Mouse (Mus musculus) monocyte, adult 5-6 weeks (primary cell): ENCODE data around the gene Slc15a4. TPM values are rescaled to one million over a fixed set of nuclear protein-coding genes. Genes with fewer than 3 reads are reported as not detected.

Source experiments
- ATAC-seq: fragments of 153-309, 156-312 bp; replicated peaks from 2 replicates; pipeline ENCODE4 v1.8.0; 2017; ENCODE audit warnings: mild to moderate bottlenecking; ENCODE audit not compliant: low TSS enrichment, insufficient number of reproducible peaks, severe bottlenecking, poor library complexity, low FRiP score
- total RNA-seq: library from RNA; stranded (forward); fragments of 200-1000, 200-491, 200-594 nt; gene quantifications from 3 replicates; pipeline ENCODE4 v1.2.3, GENCODE M21; 2017

The Slc15a4 gene
- total RNA-seq, 1 experiment from 2014 or later = 159 TPM

DNA sequence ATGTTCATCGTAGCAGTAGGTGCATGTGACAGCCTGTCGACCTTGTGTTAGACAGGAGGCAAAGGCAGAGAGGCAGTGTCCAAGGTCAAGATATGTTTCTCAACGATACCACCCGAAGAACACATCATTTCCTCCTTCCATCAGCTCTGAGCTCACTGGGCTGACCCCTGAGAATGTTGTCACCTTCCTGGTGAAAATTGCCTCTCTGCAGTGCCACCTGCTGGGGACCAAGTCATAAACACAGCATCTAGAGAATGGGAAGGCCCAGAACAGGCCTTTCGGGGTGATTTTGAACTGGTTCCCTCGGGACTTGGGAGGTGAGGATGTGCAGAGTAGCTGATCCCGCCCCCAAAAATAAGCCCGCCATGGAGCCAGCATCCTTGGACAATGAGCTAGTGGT, 49.0 kb downstream of the Slc15a4 start:
- ATAC-seq = no peak

- ATAC-seq = no peak
These were observed 55.3 kb downstream of the Slc15a4 start for GRCm38 (mm10) chr5:127577419-127577818.

- no peak for ATAC-seq
These were observed 65.4 kb downstream of the Slc15a4 start for GRCm38 (mm10) chr5:127567165-127567741.

GRCm38 (mm10) chr5:127561086-127561485, 71.6 kb downstream of the Slc15a4 start:
- ATAC-seq = no peak

DNA sequence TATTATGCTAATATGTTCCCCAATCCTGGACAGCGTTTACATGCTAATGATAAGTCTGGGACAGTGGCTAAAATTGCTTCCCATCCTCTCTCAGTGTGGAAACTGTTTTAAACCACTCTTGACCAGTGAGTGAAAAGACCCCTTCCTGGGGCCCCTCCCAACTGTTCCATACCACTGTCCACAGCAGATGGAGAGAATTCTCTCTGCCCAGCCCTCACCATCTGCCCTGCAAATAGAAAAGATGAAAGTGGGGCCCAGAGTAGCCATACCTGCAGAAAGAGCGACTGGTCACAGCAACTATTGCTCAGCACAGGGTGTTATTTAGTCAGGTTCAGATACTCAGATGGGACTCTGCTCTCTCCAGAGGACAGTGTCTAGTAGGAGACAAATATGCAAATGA, 84.6 kb downstream of the Slc15a4 start:
- ATAC-seq = no peak

- ATAC-seq = no peak
These were observed 86.1 kb downstream of the Slc15a4 start for GRCm38 (mm10) chr5:127546585-127546991.

Other genes starting within 250 kb of the Slc15a4 start
- gene Glt1d1, start 635 bp downstream of the Slc15a4 start, total RNA-seq = 2.6 to 6.2 TPM (median 2.7 TPM) in 3 replicates